In the genomic region with DNA sequence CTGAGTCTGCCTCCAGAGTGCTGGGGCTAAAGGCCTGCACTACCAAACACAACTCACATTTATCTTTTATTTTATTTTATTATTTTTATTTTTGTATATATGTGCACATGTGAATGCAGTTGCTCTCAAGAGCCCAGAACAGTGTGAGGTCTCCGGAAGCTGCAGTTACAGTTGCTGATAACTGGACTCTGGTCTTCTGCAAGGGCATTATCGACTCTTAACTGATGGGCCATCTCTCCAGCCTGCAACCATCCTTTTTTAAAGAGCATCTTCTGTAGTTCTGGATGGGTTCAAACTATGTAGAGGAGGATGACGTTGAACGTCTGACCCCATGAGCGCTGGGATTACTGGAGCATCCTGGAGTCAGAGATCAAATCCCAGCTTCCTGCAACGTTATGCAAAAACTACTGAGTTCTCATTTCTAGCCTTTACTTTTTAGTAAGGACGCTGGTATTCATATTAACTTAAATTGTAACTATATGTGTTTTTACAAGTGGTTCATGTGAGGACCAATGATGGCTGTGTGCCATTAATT, we compare ENCODE assay signal across 11 mouse cellular contexts. TPM values are rescaled to one million over a fixed set of nuclear protein-coding genes. Genes with fewer than 3 reads are reported as not detected.
DNase-seq lines count a peak whose midpoint lies in the region; ATAC-seq and TF ChIP-seq lines count a peak whose summit lies in the region.
"Had no signal": no experiment of that assay in that cellular context is flagged by ENCODE, and none has a peak within 500 bp of the region (broad histone marks: within the 10 kb centered on the region; RNA-seq: fewer than 3 reads in every experiment).

No protein-coding gene starts in this region.

- H3K4me2 ChIP-seq in heart, embryonic 13.5 days, result peak overlapping the region; percentile 82
- H3K4me2 ChIP-seq in lung, embryonic 14.5 days, result peak overlapping the region; percentile 94
- H3K4me2 ChIP-seq in forebrain, postnatal 0 days (ENCODE audit: low read depth), result peak overlapping the region; percentile 93
- peak overlapping the region; percentile 90; the same call in 1 of the 2 replicates for H3K4me2 ChIP-seq in midbrain, postnatal 0 days (ENCODE audit: low read depth, low read length, poor library complexity, severe bottlenecking)

- peaks cover 27% of the 10 kb centered on the region for H3K36me3 ChIP-seq in heart, embryonic 13.5 days
- H3K36me3 ChIP-seq in lung, embryonic 14.5 days (ENCODE audit: insufficient read depth), result peaks cover 26% of the 10 kb centered on the region
- H3K36me3 ChIP-seq in forebrain, postnatal 0 days (ENCODE audit: insufficient read depth), result peaks cover 22% of the 10 kb centered on the region
- H3K36me3 ChIP-seq in midbrain, postnatal 0 days (ENCODE audit: insufficient read depth, low read length), result peaks cover 22% of the 10 kb centered on the region

- no peak for DNase-seq in heart, postnatal 25 days (ENCODE audit: low spot score)
- no peak for DNase-seq in lung, embryonic 14.5 days
- DNase-seq in lung, postnatal 14 days, result no peak
- DNase-seq in forebrain, postnatal 0 days, result no peak
- DNase-seq in midbrain, postnatal 0 days (ENCODE audit: low spot score), result no peak
- DNase-seq in left cerebral cortex, postnatal 10 days (ENCODE audit: extremely low spot score in 1 of 2, low spot score in 2 of 2), result no peak
- DNase-seq in frontal cortex, postnatal 14 days (ENCODE audit: low spot score in 2 of 2), result no peak
- DNase-seq: gastrocnemius, postnatal 10 days; retina, postnatal 1 day had no signal

- TF ChIP-seq CTCF in lung, embryonic 14.5 days (IDR thresholded peaks at IDR 0.05; ENCODE audit: low read depth), result no peak
- TF ChIP-seq CTCF in forebrain, postnatal 0 days (IDR thresholded peaks at IDR 0.05; ENCODE audit: low read depth), result no peak
- TF ChIP-seq CTCF in midbrain, postnatal 0 days (IDR thresholded peaks at IDR 0.05), result no peak

- H3K27ac ChIP-seq in heart, embryonic 13.5 days (replicated peaks), result peak overlapping the region; percentile 91; the same call in 1 of the 2 replicates
- H3K27ac ChIP-seq in lung, embryonic 14.5 days (ENCODE audit: low read depth), result no peak overlapping the region
- no peak overlapping the region for H3K27ac ChIP-seq in forebrain, postnatal 0 days (ENCODE audit: low read depth, low read length)
- H3K27ac ChIP-seq in midbrain, postnatal 0 days (ENCODE audit: low read depth, low read length), result peak overlapping the region; percentile 95; the same call in 1 of the 2 replicates

- H3K4me3 ChIP-seq in heart, embryonic 13.5 days, result no peak overlapping the region
- H3K4me3 ChIP-seq in lung, embryonic 14.5 days (ENCODE audit: low read depth, low read length), result peak overlapping the region; percentile 78; the same call in 1 of the 2 replicates
- H3K4me3 ChIP-seq in forebrain, postnatal 0 days (ENCODE audit: low read depth, low read length), result no peak overlapping the region
- no peak overlapping the region for H3K4me3 ChIP-seq in midbrain, postnatal 0 days (ENCODE audit: low read depth, low read length)

- intact Hi-C loops in heart, postnatal 25 days (cut with DNase I), result loop anchor here (2.0 to 5.0 kb wide), 2 partner anchors 27 to 34 kb away; a partner anchor contains a TSS
- intact Hi-C loops in left cerebral cortex, postnatal 10 days (cut with DNase I), result loop anchor here (5.0 kb wide), 1 partner anchor 34 kb away; a partner anchor contains a TSS

- no peaks in the 10 kb centered on the region for H3K27me3 ChIP-seq in heart, embryonic 13.5 days (replicated peaks)
- no peaks in the 10 kb centered on the region for H3K27me3 ChIP-seq in lung, embryonic 14.5 days (ENCODE audit: insufficient read depth, low read length)
- H3K27me3 ChIP-seq in forebrain, postnatal 0 days (ENCODE audit: insufficient read depth, low read length), result no peaks in the 10 kb centered on the region
- no peaks in the 10 kb centered on the region for H3K27me3 ChIP-seq in midbrain, postnatal 0 days (ENCODE audit: insufficient read depth, low read length)
- H3K27me3 ChIP-seq: midbrain, embryonic 12.5 days had no signal

- H3K9ac ChIP-seq in heart, embryonic 13.5 days, result peak overlapping the region; percentile 96
- no peak overlapping the region for H3K9ac ChIP-seq in lung, embryonic 14.5 days
- 0 out of 2 replicates have a peak overlapping the region, but pooled peaks have one; percentile 91 for H3K9ac ChIP-seq in forebrain, postnatal 0 days
- H3K9ac ChIP-seq in midbrain, postnatal 0 days (replicated peaks; ENCODE audit: low read length, poor library complexity, severe bottlenecking), result no peak overlapping the region

- H3K9me3 ChIP-seq in heart, embryonic 13.5 days, result no peaks in the 10 kb centered on the region
- no peaks in the 10 kb centered on the region for H3K9me3 ChIP-seq in lung, embryonic 14.5 days (ENCODE audit: low read depth, low read length)
- no peaks in the 10 kb centered on the region for H3K9me3 ChIP-seq in forebrain, postnatal 0 days (ENCODE audit: low read length)
- no peaks in the 10 kb centered on the region for H3K9me3 ChIP-seq in midbrain, postnatal 0 days (ENCODE audit: low read length)
- H3K9me3 ChIP-seq: midbrain, embryonic 12.5 days had no signal

- WGBS in heart, embryonic 13.5 days, result 69% methylated on average over 7 of the region's 7 CpGs
- WGBS in lung, embryonic 14.5 days, result 76% methylated on average over 7 of the region's 7 CpGs
- WGBS in forebrain, postnatal 0 days, result 78% methylated on average over 7 of the region's 7 CpGs
- 82% methylated on average over 7 of the region's 7 CpGs for WGBS in midbrain, postnatal 0 days

- ATAC-seq in heart, embryonic 13.5 days (ENCODE audit: extremely low read depth, insufficient number of reproducible peaks, low FRiP score, low TSS enrichment), result no peak
- ATAC-seq in lung, embryonic 14.5 days (ENCODE audit: insufficient read depth), result no peak
- no peak for ATAC-seq in forebrain, postnatal 0 days
- ATAC-seq in midbrain, postnatal 0 days (ENCODE audit: low FRiP score), result no peak

- H3K4me1 ChIP-seq in heart, embryonic 13.5 days, result peaks cover 43% of the 10 kb centered on the region
- peaks cover 12% of the 10 kb centered on the region for H3K4me1 ChIP-seq in lung, embryonic 14.5 days (ENCODE audit: insufficient read depth)
- peaks cover 13% of the 10 kb centered on the region for H3K4me1 ChIP-seq in forebrain, postnatal 0 days (ENCODE audit: insufficient read depth)
- H3K4me1 ChIP-seq in midbrain, postnatal 0 days (ENCODE audit: insufficient read depth, low read length), result peaks cover 9% of the 10 kb centered on the region

RNA-seq across cellular contexts. Expression of a gene that starts 1.2 kb away (rescaled TPM):
- 35.9 and 37.4 TPM in 2 replicates for polyA plus RNA-seq in heart, embryonic 13.5 days (2015; fragmentation: Nextera tagmentation; extraction: Ambion mirVana)
- 10 to 100 TPM; 22.7 to 29.9 TPM for total RNA-seq in heart, postnatal 25 days (2021)
- 52.3 and 54.2 TPM in 2 replicates for polyA plus RNA-seq in lung, embryonic 14.5 days (2014; fragmentation: Nextera tagmentation; extraction: Ambion mirVana)
- 23.2 and 34.8 TPM in 2 replicates for total RNA-seq in forebrain, postnatal 0 days (2014; rRNA removed)
- polyA plus RNA-seq in forebrain, postnatal 0 days (2015; fragmentation: Nextera tagmentation; extraction: Ambion mirVana), result 26.8 and 32.3 TPM in 2 replicates
- 30.3 and 34.8 TPM in 2 replicates for total RNA-seq in midbrain, postnatal 0 days (2014; rRNA removed)
- 30.8 and 31.8 TPM in 2 replicates for polyA plus RNA-seq in midbrain, postnatal 0 days (2015; fragmentation: Nextera tagmentation; extraction: Ambion mirVana)
- 10 to 100 TPM; 21.3 to 21.9 TPM for total RNA-seq in left cerebral cortex, postnatal 10 days (2021)

RNA-seq across cellular contexts. Expression of a gene that starts 26.1 kb away (rescaled TPM):
- polyA plus RNA-seq in heart, embryonic 13.5 days (2015; fragmentation: Nextera tagmentation; extraction: Ambion mirVana), result 31.0 and 31.5 TPM in 2 replicates
- 10 to 100 TPM; 24.8 to 26.5 TPM for total RNA-seq in heart, postnatal 25 days (2021)
- 25.5 and 33.4 TPM in 2 replicates for polyA plus RNA-seq in lung, embryonic 14.5 days (2014; fragmentation: Nextera tagmentation; extraction: Ambion mirVana)
- total RNA-seq in forebrain, postnatal 0 days (2014; rRNA removed), result 131 and 150 TPM in 2 replicates
- polyA plus RNA-seq in forebrain, postnatal 0 days (2015; fragmentation: Nextera tagmentation; extraction: Ambion mirVana), result 62.8 and 72.6 TPM in 2 replicates
- 126 and 150 TPM in 2 replicates for total RNA-seq in midbrain, postnatal 0 days (2014; rRNA removed)
- 73.9 and 76.8 TPM in 2 replicates for polyA plus RNA-seq in midbrain, postnatal 0 days (2015; fragmentation: Nextera tagmentation; extraction: Ambion mirVana)
- 10 to 100 TPM; 70.9 to 79.7 TPM for total RNA-seq in left cerebral cortex, postnatal 10 days (2021)

RNA-seq across cellular contexts. Expression of a gene that starts 27.4 kb away (rescaled TPM):
- polyA plus RNA-seq in heart, embryonic 13.5 days (2015; fragmentation: Nextera tagmentation; extraction: Ambion mirVana), result 21.9 and 23.2 TPM in 2 replicates
- total RNA-seq in heart, postnatal 25 days (2021), result 10 to 100 TPM; 23.3 to 31.3 TPM
- 40.4 and 49.3 TPM in 2 replicates for polyA plus RNA-seq in lung, embryonic 14.5 days (2014; fragmentation: Nextera tagmentation; extraction: Ambion mirVana)
- total RNA-seq in forebrain, postnatal 0 days (2014; rRNA removed), result 16.6 and 18.3 TPM in 2 replicates
- 14.6 and 19.6 TPM in 2 replicates for polyA plus RNA-seq in forebrain, postnatal 0 days (2015; fragmentation: Nextera tagmentation; extraction: Ambion mirVana)
- total RNA-seq in midbrain, postnatal 0 days (2014; rRNA removed), result 26.1 and 36.0 TPM in 2 replicates
- polyA plus RNA-seq in midbrain, postnatal 0 days (2015; fragmentation: Nextera tagmentation; extraction: Ambion mirVana), result 18.1 and 19.9 TPM in 2 replicates
- 10 to 100 TPM; 24.6 to 26.5 TPM for total RNA-seq in left cerebral cortex, postnatal 10 days (2021)

RNA-seq across cellular contexts. Expression of a gene that starts 34.4 kb away (rescaled TPM):
- polyA plus RNA-seq in heart, embryonic 13.5 days (2015; fragmentation: Nextera tagmentation; extraction: Ambion mirVana), result 109 and 113 TPM in 2 replicates
- total RNA-seq in heart, postnatal 25 days (2021), result 10 to 100 TPM; 43.7 to 49.7 TPM
- polyA plus RNA-seq in lung, embryonic 14.5 days (2014; fragmentation: Nextera tagmentation; extraction: Ambion mirVana), result 138 and 145 TPM in 2 replicates
- 29.0 and 34.1 TPM in 2 replicates for total RNA-seq in forebrain, postnatal 0 days (2014; rRNA removed)
- 49.8 and 59.9 TPM in 2 replicates for polyA plus RNA-seq in forebrain, postnatal 0 days (2015; fragmentation: Nextera tagmentation; extraction: Ambion mirVana)
- 19.8 and 27.1 TPM in 2 replicates for total RNA-seq in midbrain, postnatal 0 days (2014; rRNA removed)
- 43.1 and 50.9 TPM in 2 replicates for polyA plus RNA-seq in midbrain, postnatal 0 days (2015; fragmentation: Nextera tagmentation; extraction: Ambion mirVana)
- 10 to 100 TPM; 68.2 to 71.7 TPM for total RNA-seq in left cerebral cortex, postnatal 10 days (2021)

RNA-seq across cellular contexts. Expression of a gene that starts 52.4 kb away (rescaled TPM):
- 23.2 and 24.0 TPM in 2 replicates for polyA plus RNA-seq in heart, embryonic 13.5 days (2015; fragmentation: Nextera tagmentation; extraction: Ambion mirVana)
- total RNA-seq in heart, postnatal 25 days (2021), result 10 to 100 TPM; 24.0 to 30.4 TPM
- 36.6 TPM in 2 replicates for polyA plus RNA-seq in lung, embryonic 14.5 days (2014; fragmentation: Nextera tagmentation; extraction: Ambion mirVana)
- total RNA-seq in forebrain, postnatal 0 days (2014; rRNA removed), result 14.4 and 19.7 TPM in 2 replicates
- 8.7 and 9.0 TPM in 2 replicates for polyA plus RNA-seq in forebrain, postnatal 0 days (2015; fragmentation: Nextera tagmentation; extraction: Ambion mirVana)
- 18.3 and 24.0 TPM in 2 replicates for total RNA-seq in midbrain, postnatal 0 days (2014; rRNA removed)
- polyA plus RNA-seq in midbrain, postnatal 0 days (2015; fragmentation: Nextera tagmentation; extraction: Ambion mirVana), result 9.6 and 10.6 TPM in 2 replicates
- total RNA-seq in left cerebral cortex, postnatal 10 days (2021), result 10 to 100 TPM; 11.9 to 14.3 TPM

Comparison
In these comparisons a context has a peak if more than half of its experiments do, and no peak if none do; other contexts are left out.
1. H3K27ac ChIP-seq: peak in heart, embryonic 13.5 days (single experiment) and midbrain, postnatal 0 days (single experiment); none in lung, embryonic 14.5 days (single experiment) and forebrain, postnatal 0 days (single experiment).
2. H3K9ac ChIP-seq: peak in heart, embryonic 13.5 days (single experiment) and forebrain, postnatal 0 days (single experiment); none in lung, embryonic 14.5 days (single experiment) and midbrain, postnatal 0 days (single experiment).
3. Peak in every context shown above with its lines, with median percentiles within 50 percentile points of each other: H3K4me2 ChIP-seq.